Mouse (Mus musculus): ENCODE data around the gene Hint2. TPM values are rescaled to one million over a fixed set of nuclear protein-coding genes. Genes with fewer than 3 reads are reported as not detected.

The Hint2 gene
- polyA plus RNA-seq (2012; rRNA removed): 56.9 and 57.8 TPM in 2 replicates

GRCm38 (mm10) chr4:43656339-43657109 is at the start of gene Hint2:
Gene Hint2 (minus strand): TSS chr4:43656466.

GRCm38 (mm10) chr4:43700707-43701106 is 44.4 kb upstream of the Hint2 start, which contains the start of gene Olfr70:
Gene Olfr70 (minus strand): TSS chr4:43700807.

GRCm38 (mm10) chr4:43668782-43669427 is 12.6 kb upstream of the Hint2 start, which contains the start of the genes Tmem8b and Fam221b:
Gene Tmem8b (plus strand): TSS chr4:43668971.
Gene Fam221b (minus strand): TSS chr4:43669145.

GRCm38 (mm10) chr4:43653161-43654015 is 2.9 kb downstream of the Hint2 start, which contains the start of gene Spag8:
Gene Spag8 (minus strand): TSS chr4:43653594.

GRCm38 (mm10) chr4:43631046-43631955 is 25.0 kb downstream of the Hint2 start, which contains the start of gene Npr2:
Gene Npr2 (plus strand): TSS chr4:43631935.

Other genes starting within 250 kb of the Hint2 start
- gene Fam166b, start 227.3 kb downstream of the Hint2 start, polyA plus RNA-seq (2012; rRNA removed): 0.92 and 1.1 TPM in 2 replicates
- 75.3 and 75.5 TPM in 2 replicates for gene Tesk1, start 214.5 kb downstream of the Hint2 start, polyA plus RNA-seq (2012; rRNA removed)
- gene Cd72, start 201.8 kb downstream of the Hint2 start, polyA plus RNA-seq (2012; rRNA removed): 0.20 and 0.59 TPM in 2 replicates
- gene Sit1, start 172.7 kb downstream of the Hint2 start, polyA plus RNA-seq (2012; rRNA removed): not detected in 2 replicates
- 76.4 and 104 TPM in 2 replicates for gene Ccdc107, start 163.6 kb downstream of the Hint2 start, polyA plus RNA-seq (2012; rRNA removed)
- gene Arhgef39, start 156.8 kb downstream of the Hint2 start, polyA plus RNA-seq (2012; rRNA removed): 33.3 and 39.5 TPM in 2 replicates
- gene Car9, start 149.5 kb downstream of the Hint2 start, polyA plus RNA-seq (2012; rRNA removed): 0.50 and 0.79 TPM in 2 replicates
- gene Tpm2, start 132.7 kb downstream of the Hint2 start, polyA plus RNA-seq (2012; rRNA removed): 15.7 and 78.5 TPM in 2 replicates
- 52.6 and 54.6 TPM in 2 replicates for gene Creb3, start 94.1 kb downstream of the Hint2 start, polyA plus RNA-seq (2012; rRNA removed)
- 54.6 and 60.2 TPM in 2 replicates for gene Tln1, start 93.8 kb downstream of the Hint2 start, polyA plus RNA-seq (2012; rRNA removed)
- 55.7 and 57.0 TPM in 2 replicates for gene Rgp1, start 77.8 kb downstream of the Hint2 start, polyA plus RNA-seq (2012; rRNA removed)
- 82.9 and 90.4 TPM in 2 replicates for gene Gba2, start 77.6 kb downstream of the Hint2 start, polyA plus RNA-seq (2012; rRNA removed)
- gene Msmp, start 72.0 kb downstream of the Hint2 start, polyA plus RNA-seq (2012; rRNA removed): not detected in 2 replicates
- 69.8 and 78.3 TPM in 2 replicates for gene Npr2, start 24.5 kb downstream of the Hint2 start, polyA plus RNA-seq (2012; rRNA removed)
- 6.6 and 7.9 TPM in 2 replicates for gene Spag8, start 2.9 kb downstream of the Hint2 start, polyA plus RNA-seq (2012; rRNA removed)
- 23.4 and 26.5 TPM in 2 replicates for gene Tmem8b, start 12.5 kb upstream of the Hint2 start, polyA plus RNA-seq (2012; rRNA removed)
- gene Fam221b, start 12.7 kb upstream of the Hint2 start, polyA plus RNA-seq (2012; rRNA removed): 0.30 and 0.37 TPM in 2 replicates
- not detected in 2 replicates for gene Olfr70, start 44.3 kb upstream of the Hint2 start, polyA plus RNA-seq (2012; rRNA removed)
- gene Olfr71, start 53.8 kb upstream of the Hint2 start, polyA plus RNA-seq (2012; rRNA removed): not detected in 2 replicates
- 0.37 and 0.76 TPM in 2 replicates for gene Hrct1, start 70.7 kb upstream of the Hint2 start, polyA plus RNA-seq (2012; rRNA removed)
- 0.09 and 0.16 TPM in 2 replicates for gene Spaar, start 73.6 kb upstream of the Hint2 start, polyA plus RNA-seq (2012; rRNA removed)
- gene Olfr159, start 114.5 kb upstream of the Hint2 start, polyA plus RNA-seq (2012; rRNA removed): not detected in 2 replicates
- not detected in 2 replicates for gene Olfr156, start 167.4 kb upstream of the Hint2 start, polyA plus RNA-seq (2012; rRNA removed)
- not detected in 2 replicates for gene Olfr157, start 183.7 kb upstream of the Hint2 start, polyA plus RNA-seq (2012; rRNA removed)
- gene Olfr155, start 195.1 kb upstream of the Hint2 start, polyA plus RNA-seq (2012; rRNA removed): not detected in 2 replicates
- 17.9 and 28.9 TPM in 2 replicates for gene Reck, start 219.1 kb upstream of the Hint2 start, polyA plus RNA-seq (2012; rRNA removed)